Mouse (Mus musculus) mouse embryonic stem cell (cell line): ENCODE measurements around the gene Fgr.

Experiments used
- in situ Hi-C, 2 experiments: fragments of 300-500 bp; cut with MboI; formaldehyde crosslinking; loops; 1 replicate in 1 of 2; 3 replicates in 1 of 2; pipeline ENCODE4 v1.14.3; 2019 to 2020; ENCODE audit warnings: low sequenced_read_pairs in 2 of 2, low pct_unique_long_range_greater_than_20kb in 1 of 2, mixed read lengths in 1 of 2; ENCODE audit not compliant: unreplicated experiment in 1 of 2

The Fgr gene

GRCm38 (mm10) chr4:132976729-132977128, 2.8 kb downstream of the Fgr start:
- in situ Hi-C loops: no loop called here

DNA sequence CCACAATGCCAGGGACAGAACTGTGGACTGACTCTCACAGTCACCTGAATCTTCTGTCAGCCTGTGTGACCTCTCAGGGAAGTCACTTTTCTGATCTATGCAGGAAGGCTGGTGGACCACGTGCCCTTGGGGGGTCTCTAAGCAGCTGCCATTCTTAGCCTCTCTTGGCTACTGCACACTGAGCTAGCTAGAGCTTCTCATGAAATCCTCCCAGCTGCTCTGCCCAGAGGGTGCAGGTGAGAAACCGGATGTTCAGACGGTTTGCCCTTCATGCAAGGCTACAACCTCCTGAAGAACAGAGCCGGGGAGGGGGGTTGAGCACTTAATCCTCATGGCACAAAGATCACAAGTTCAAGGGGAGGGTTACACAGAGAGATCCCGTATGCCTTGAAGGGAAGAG, 3.7 kb downstream of the Fgr start:
- in situ Hi-C loops: no loop called here

- in situ Hi-C loops: no loop called here
Measured at GRCm38 (mm10) chr4:132979186-132979585, 5.3 kb downstream of the Fgr start.

GRCm38 (mm10) chr4:132981621-132982020, 7.7 kb downstream of the Fgr start:
- in situ Hi-C loops: no loop called here

- in situ Hi-C loops: no loop called here
Measured at GRCm38 (mm10) chr4:132982999-132983398, 9.1 kb downstream of the Fgr start.

- in situ Hi-C loops: no loop called here
Measured at GRCm38 (mm10) chr4:132983664-132984512, 10.0 kb downstream of the Fgr start.

DNA sequence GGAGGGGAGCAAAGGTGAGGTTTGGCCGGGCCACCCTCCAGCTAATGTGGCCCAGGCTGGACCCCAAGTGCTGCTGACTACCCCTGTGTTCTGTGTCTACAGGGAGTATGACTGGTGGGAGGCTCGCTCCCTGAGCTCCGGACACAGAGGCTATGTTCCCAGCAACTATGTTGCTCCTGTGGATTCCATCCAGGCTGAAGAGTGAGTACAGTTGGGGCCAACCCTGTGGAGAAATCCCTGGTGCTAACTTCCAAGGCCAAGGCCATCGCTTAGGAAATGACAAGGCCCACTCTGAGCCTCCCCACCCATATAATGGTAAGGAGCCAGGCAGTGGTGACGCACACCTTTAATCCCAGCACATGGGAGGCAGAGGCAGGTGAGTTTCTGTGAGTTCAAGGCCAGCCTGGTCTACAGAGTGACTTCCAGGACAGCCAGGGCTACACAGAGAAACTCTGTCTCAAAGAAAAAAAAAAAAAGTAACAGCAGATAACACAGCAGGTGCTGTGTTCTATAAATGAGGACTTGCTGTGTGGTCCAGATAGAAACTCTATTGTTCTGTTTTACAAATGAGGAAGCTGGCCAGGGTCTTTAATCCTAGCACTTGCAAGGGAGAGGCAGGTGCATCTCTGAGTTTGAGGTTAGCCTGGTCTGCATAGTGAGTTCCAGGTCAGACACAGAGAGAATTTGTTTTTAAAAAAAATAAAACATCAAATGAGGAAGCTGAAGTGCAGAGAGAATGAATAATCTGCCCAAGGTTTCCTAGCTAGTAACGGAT, 14.9 kb downstream of the Fgr start:
- in situ Hi-C loops: no loop called here

- in situ Hi-C loops: loop anchor here (5.0 kb wide), 2 partner anchors 41 to 46 kb away; no protein-coding TSS in a partner anchor
Measured at GRCm38 (mm10) chr4:132993553-132993952, 19.7 kb downstream of the Fgr start.

- in situ Hi-C loops: no loop called here
Measured at GRCm38 (mm10) chr4:132997469-132998237, 23.8 kb downstream of the Fgr start.

GRCm38 (mm10) chr4:133002896-133003295, 29.0 kb downstream of the Fgr start:
- in situ Hi-C loops: no loop called here

DNA sequence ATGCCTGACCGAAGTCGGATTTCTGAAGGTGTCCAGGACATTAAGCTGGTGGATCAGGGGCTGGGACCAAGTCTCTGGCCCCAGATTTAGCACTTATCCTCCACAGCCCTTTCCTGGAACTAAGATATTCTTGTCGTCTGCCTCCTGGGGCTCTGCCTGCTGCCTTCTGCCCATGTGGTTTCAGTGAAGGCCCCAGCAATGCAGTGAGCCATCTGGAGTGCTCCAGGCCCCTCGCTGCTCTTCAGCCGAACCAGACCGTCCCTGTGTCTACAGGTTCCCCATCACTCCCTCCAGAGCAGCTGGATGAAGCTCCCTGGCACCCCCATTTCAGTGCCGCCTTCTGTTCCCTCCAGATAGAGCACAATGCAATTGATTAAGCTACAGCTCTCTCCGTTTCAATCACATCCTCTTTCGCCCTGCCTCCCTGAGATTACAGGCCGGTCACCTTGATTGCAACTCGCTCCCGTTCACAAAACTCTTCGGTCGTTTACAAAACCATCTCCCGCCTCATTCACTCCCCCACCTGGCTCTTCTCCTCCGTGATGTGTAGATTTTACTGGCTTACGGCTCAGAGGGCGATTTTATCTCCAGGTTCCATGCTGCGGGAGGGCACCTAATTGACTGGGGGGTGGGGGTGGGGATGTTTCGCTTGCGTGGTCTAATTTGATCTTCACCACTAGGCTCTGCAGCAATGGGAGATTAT, 29.6 kb downstream of the Fgr start:
- in situ Hi-C loops: no loop called here

DNA sequence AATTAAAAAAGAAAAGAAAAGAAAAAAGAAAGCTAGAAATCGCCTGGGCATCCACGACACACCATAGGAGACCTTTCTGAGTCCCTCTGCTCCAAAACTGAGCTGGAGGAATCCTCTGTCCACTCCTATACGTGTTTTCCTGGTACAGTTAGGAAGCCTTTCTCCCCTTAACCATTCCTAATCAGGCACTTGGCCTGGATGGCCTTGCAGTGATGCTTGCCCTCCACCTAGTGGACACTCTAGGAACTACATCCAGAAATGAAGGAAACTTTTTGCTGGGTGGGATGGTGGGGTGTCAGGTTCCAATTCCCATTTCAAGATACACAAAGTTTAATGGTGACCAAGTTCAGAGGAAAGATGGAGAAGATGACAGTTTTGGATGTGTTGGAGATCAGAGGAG, 31.3 kb downstream of the Fgr start:
- in situ Hi-C loops: loop anchor here in 1 of 2 experiments (5.0 kb wide), 1 partner anchor 52 kb away; no protein-coding TSS in a partner anchor

DNA sequence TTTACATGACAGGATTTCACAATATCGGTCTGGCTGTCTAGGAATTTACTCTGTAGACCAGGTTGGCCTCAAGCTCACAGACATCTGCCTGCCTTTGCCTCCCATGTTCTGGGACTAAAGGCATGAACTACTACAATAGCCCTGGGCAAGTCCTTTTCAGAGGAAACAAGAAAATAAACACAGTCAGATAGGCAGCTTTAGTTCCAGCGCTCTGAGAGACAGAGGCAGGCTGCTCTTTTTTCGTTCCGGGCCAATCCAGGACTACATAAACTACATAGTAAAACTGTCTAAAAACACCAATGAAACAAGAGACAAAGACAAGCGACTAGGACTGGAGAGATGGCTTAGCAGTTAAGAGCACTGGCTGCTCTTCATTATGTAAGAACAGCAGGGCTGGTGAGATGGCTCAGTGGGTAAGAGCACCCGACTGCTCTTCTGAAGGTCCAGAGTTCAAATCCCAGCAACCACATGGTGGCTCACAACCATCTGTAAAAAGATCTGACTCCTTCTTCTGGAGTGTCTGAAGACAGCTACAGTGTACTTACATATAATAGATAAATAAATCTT, 32.1 kb downstream of the Fgr start:
- in situ Hi-C loops: loop anchor here in 1 of 2 experiments (5.0 kb wide), 1 partner anchor 51 kb away; no protein-coding TSS in a partner anchor

GRCm38 (mm10) chr4:133007513-133008380, 33.9 kb downstream of the Fgr start:
- in situ Hi-C loops: loop anchor here in 1 of 2 experiments (5.0 kb wide), 1 partner anchor 50 kb away; no protein-coding TSS in a partner anchor

GRCm38 (mm10) chr4:133009131-133009530, 35.2 kb downstream of the Fgr start:
- in situ Hi-C loops: loop anchor here in 1 of 2 experiments (5.0 kb wide), 1 partner anchor 48 kb away; no protein-coding TSS in a partner anchor

DNA sequence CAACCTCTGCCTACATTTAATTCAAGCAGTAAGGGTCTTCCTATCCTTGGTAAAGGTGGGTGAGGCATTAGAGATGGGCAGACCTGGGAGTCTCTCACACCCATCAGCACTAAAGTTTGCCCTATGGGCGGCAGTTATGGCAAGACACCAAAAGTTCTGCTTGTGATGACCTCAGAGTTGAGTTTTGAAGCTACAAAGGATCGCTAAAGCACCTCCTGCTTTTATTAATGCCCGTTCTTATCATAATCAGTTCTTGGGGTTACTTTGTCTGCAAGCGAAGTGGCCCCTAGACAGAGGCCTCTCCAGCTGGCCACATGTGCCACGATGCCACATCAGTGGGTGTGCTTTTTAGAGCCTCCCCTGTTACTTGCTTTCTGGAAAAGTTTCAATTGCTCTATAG, 35.8 kb downstream of the Fgr start:
- in situ Hi-C loops: loop anchor here in 1 of 2 experiments (5.0 kb wide), 1 partner anchor 48 kb away; no protein-coding TSS in a partner anchor

DNA sequence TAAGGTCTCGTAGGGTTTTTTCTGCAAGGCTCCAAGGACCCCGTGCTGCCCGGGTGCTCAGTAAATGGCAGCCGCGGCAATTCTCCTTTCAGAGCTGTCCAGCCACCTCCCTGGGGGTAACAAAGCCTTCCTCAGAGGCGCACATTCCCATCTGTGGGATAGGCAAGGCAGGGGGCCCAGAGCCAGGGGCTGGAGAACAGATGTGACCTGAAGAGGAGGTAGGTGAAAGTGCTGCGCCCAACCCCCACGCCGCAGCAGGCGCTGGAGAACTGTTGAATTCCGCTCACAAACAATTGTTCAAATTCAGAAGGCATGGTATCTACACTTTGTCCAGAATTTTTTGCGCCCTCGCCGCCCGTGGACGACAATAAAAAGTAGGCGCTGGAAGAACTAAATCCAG, 36.7 kb downstream of the Fgr start:
- in situ Hi-C loops: no loop called here
